Mouse (Mus musculus) ES-Bruce4 (cell line): ENCODE results near the gene Tas2r144.

Source experiments
- CTCF ChIP-seq: IDR thresholded peaks from one replicate; pipeline ENCODE4 v1.8.1; 2011; ENCODE audit warnings: low read depth, low read length
- POLR2A ChIP-seq: IDR thresholded peaks from one replicate; pipeline ENCODE4 v1.8.1; 2011; ENCODE audit warnings: low read length; ENCODE audit not compliant: insufficient read depth

GRCm38 (mm10) chr6:42222286-42222685 is 7.2 kb downstream of the Tas2r144 start:
- TF ChIP-seq POLR2A (no peak), CTCF (no peak)
